Mouse (Mus musculus) kidney, postnatal 0 days (tissue): ENCODE data around the gene Arl3. TPM values are rescaled to one million over a fixed set of nuclear protein-coding genes. Genes with fewer than 3 reads are reported as not detected.

ENCODE experiments used
- ATAC-seq: fragments of 200-750 bp; cut with Nextera tagmentation; replicated peaks from 2 replicates; pipeline ENCODE4 v1.8.0; 2017; ENCODE audit warnings: low read depth, moderate number of reproducible peaks, moderate TSS enrichment, moderate library complexity; ENCODE audit not compliant: low FRiP score
- DNase-seq: peaks from one replicate; pipeline ENCODE4 v3.0.0-alpha.2; 2016; ENCODE audit warnings: low spot score
- H3K27ac ChIP-seq: fragments of 300-500 bp; sonication (generic); 2 replicates; pipeline ENCODE4 v1.5.1; 2014; ENCODE audit warnings: mild to moderate bottlenecking
- H3K27me3 ChIP-seq: fragments of 300-500 bp; sonication (generic); 2 replicates; pipeline ENCODE4 v1.6.1; 2014; ENCODE audit warnings: low read length, mixed read lengths; ENCODE audit not compliant: insufficient read depth
- H3K36me3 ChIP-seq: fragments of 300-500 bp; sonication (generic); 2 replicates; pipeline ENCODE4 v1.6.1; 2014; ENCODE audit warnings: low read length, mixed read lengths; ENCODE audit not compliant: insufficient read depth
- H3K4me1 ChIP-seq: fragments of 300-500 bp; sonication (generic); replicated peaks from 2 replicates; pipeline ENCODE4 v1.6.1; 2014; ENCODE audit warnings: antibody characterized with exemption, low read length, mixed read lengths; ENCODE audit not compliant: insufficient read depth
- H3K4me2 ChIP-seq: fragments of 300-500 bp; sonication (generic); 2 replicates; pipeline ENCODE4 v1.6.1; 2014; ENCODE audit warnings: mild to moderate bottlenecking, low read length, moderate library complexity, mixed read lengths
- H3K4me3 ChIP-seq: fragments of 300-500 bp; sonication (generic); replicated peaks from 2 replicates; pipeline ENCODE4 v1.5.1; 2014; ENCODE audit warnings: low read depth, low read length
- H3K9ac ChIP-seq: fragments of 300-500 bp; sonication (generic); 2 replicates; pipeline ENCODE4 v1.6.1; 2014; ENCODE audit warnings: low read depth, low read length
- H3K9me3 ChIP-seq: fragments of 300-500 bp; sonication (generic); replicated peaks from 2 replicates; pipeline ENCODE4 v1.6.1; 2016; ENCODE audit warnings: low read length, inconsistent platforms, mixed read lengths
- CTCF ChIP-seq: IDR thresholded peaks from 2 replicates; pipeline ENCODE4 v1.5.1; 2016; ENCODE audit warnings: antibody characterized with exemption, low read depth, mild to moderate bottlenecking, moderate library complexity
- WGBS: fragments of 180-500 bp; shearing (Covaris S2); extraction: QIAGEN DNeasy Blood & Tissue Kit; methylation state at CpG from one replicate; pipeline ENCODE4 v1.1.7; 2014; 5-methylcytosine and 5-hydroxymethylcytosine counted together
- polyA plus RNA-seq: library from polyadenylated mRNA; unstranded; fragments of >200 nt; fragmentation: Nextera tagmentation; extraction: Ambion mirVana; gene quantifications from 2 replicates; pipeline ENCODE4 v1.2.1, GENCODE M21; 2015

The Arl3 gene
- polyA plus RNA-seq: 96.6 and 105 TPM in 2 replicates

GRCm38 (mm10) chr19:46572951-46573937, at the start of gene Arl3, which contains the start of gene Sfxn2:
Arl3 (minus strand) TSS chr19:46573198.
Sfxn2 (plus strand) TSS chr19:46573365.
- peak within 1 kb of the TSS; percentile 81 for H3K27ac ChIP-seq
- DNase-seq: peak; percentile 98
- no peaks in the 10 kb centered on the region for H3K36me3 ChIP-seq
- peak within 1 kb of the TSS; percentile 82 for H3K4me2 ChIP-seq
- ATAC-seq: peak; percentile 94
- H3K27me3 ChIP-seq: no peaks in the 10 kb centered on the region
- 0 out of 2 replicates have a peak, but pooled peaks cover 14% of the 10 kb centered on the region for H3K4me1 ChIP-seq
- under 1% methylated on average over 66 of the region's 67 CpGs for WGBS
- TF ChIP-seq CTCF: peak; percentile 40; the same call in 1 of the 2 replicates
- peak within 1 kb of the TSS; percentile 62 for H3K9ac ChIP-seq
- H3K9me3 ChIP-seq: no peaks in the 10 kb centered on the region
- peak within 1 kb of the TSS; percentile 79 for H3K4me3 ChIP-seq

- DNase-seq (no peak), ATAC-seq (no peak)
- H3K36me3 ChIP-seq: no peaks in the 10 kb centered on the region
- H3K4me2 ChIP-seq: peak overlapping the region; percentile 63
- 0 out of 2 replicates have a peak overlapping the region, but pooled peaks have one; percentile 35 for H3K4me3 ChIP-seq
- peak overlapping the region; percentile 58; the same call in 1 of the 2 replicates for H3K9ac ChIP-seq
- H3K27ac ChIP-seq: peak overlapping the region; percentile 93
- H3K4me1 ChIP-seq: peaks cover 49% of the 10 kb centered on the region
- no peaks in the 10 kb centered on the region for H3K9me3 ChIP-seq
- 18% methylated on average over 12 of the region's 12 CpGs for WGBS
- TF ChIP-seq CTCF: no peak
- H3K27me3 ChIP-seq: no peaks in the 10 kb centered on the region
Measured at GRCm38 (mm10) chr19:46622659-46623193, 49.7 kb upstream of the Arl3 start.

GRCm38 (mm10) chr19:46621236-46622183, 48.5 kb upstream of the Arl3 start:
- H3K9ac ChIP-seq: no peak overlapping the region
- TF ChIP-seq CTCF: no peak
- no peak overlapping the region for H3K4me3 ChIP-seq
- peaks cover 52% of the 10 kb centered on the region for H3K4me1 ChIP-seq
- H3K27ac ChIP-seq: peak overlapping the region; percentile 93; the same call in 1 of the 2 replicates
- 61% methylated on average over 19 of the region's 19 CpGs for WGBS
- ATAC-seq (no peak), DNase-seq (no peak)
- no peaks in the 10 kb centered on the region for H3K9me3 ChIP-seq
- no peaks in the 10 kb centered on the region for H3K27me3 ChIP-seq
- no peak overlapping the region for H3K4me2 ChIP-seq
- no peaks in the 10 kb centered on the region for H3K36me3 ChIP-seq

- H3K4me3 ChIP-seq: no peak overlapping the region
- no peak for TF ChIP-seq CTCF
- no peak overlapping the region for H3K9ac ChIP-seq
- H3K27me3 ChIP-seq: no peaks in the 10 kb centered on the region
- no peak overlapping the region for H3K4me2 ChIP-seq
- peaks cover 54% of the 10 kb centered on the region for H3K4me1 ChIP-seq
- WGBS: 69% methylated on average over 14 of the region's 14 CpGs
- no peaks in the 10 kb centered on the region for H3K36me3 ChIP-seq
- no peaks in the 10 kb centered on the region for H3K9me3 ChIP-seq
- no peak overlapping the region for H3K27ac ChIP-seq
- ATAC-seq (no peak), DNase-seq (no peak)
Measured at GRCm38 (mm10) chr19:46620016-46620808, 47.2 kb upstream of the Arl3 start.

GRCm38 (mm10) chr19:46619518-46619917, 46.5 kb upstream of the Arl3 start:
- TF ChIP-seq CTCF: no peak
- no peak overlapping the region for H3K27ac ChIP-seq
- no peak overlapping the region for H3K4me2 ChIP-seq
- no peaks in the 10 kb centered on the region for H3K36me3 ChIP-seq
- no peak overlapping the region for H3K9ac ChIP-seq
- no peaks in the 10 kb centered on the region for H3K9me3 ChIP-seq
- 84% methylated on average over 6 of the region's 6 CpGs for WGBS
- ATAC-seq (no peak), DNase-seq (no peak)
- H3K4me3 ChIP-seq: no peak overlapping the region
- H3K4me1 ChIP-seq: peaks cover 51% of the 10 kb centered on the region
- H3K27me3 ChIP-seq: no peaks in the 10 kb centered on the region
